Mouse (Mus musculus): ENCODE data around the gene Sh3glb2.

Sh3glb2 gene

DNA sequence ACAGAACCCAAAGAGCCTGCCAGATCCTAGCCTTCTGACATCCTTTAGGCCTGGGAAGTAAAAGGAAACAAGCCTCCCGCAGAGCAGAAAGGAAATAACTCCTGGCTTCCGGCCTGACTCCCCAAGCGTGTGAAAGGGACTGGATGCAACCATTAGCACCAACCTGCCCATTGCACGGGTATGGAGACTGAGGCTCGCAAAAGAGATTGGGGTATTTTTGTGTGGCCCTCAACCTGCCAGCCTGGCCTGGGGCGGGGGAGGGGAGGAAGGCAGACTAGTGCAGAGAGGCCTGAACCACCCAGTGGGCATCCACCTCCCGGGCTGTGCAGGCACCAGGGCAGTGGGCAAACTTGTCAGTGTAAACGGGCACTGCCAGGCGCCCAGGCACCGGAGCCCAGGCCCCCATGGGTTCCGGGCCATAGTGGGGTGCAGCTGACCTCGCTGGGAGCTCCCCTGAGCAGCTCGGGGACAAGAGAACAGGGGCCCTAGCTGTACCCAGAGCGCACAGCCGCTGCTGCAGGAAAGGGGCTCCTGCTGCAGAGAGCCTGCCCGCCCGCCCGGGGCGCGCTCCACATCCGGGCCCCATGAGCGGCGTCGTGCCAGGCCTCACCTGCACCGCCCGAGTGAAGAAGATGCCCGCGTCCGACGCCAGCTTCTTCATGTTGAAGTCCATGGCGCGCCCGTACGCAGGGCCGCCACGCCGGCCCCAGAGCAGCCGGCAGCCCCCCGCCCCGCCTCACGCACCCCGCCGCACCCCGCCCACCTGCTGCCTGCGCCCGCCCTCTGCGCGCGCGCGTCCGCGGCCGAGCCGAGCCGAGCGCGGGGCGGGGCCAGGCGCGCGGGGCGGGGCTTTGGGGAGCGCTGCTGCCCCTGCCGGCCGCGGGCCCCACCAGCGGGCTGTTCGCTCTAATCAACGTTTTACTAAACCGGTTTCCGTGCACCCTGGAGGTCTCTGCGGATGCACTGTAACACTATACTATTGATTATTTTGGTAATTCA is at the start of gene Sh3glb2:
Gene Sh3glb2 (minus strand): TSS at position 805 of the 999 bp plus-strand sequence.
- DNase-seq (ENCODE audit: low spot score), result peak; percentile 83

DNA sequence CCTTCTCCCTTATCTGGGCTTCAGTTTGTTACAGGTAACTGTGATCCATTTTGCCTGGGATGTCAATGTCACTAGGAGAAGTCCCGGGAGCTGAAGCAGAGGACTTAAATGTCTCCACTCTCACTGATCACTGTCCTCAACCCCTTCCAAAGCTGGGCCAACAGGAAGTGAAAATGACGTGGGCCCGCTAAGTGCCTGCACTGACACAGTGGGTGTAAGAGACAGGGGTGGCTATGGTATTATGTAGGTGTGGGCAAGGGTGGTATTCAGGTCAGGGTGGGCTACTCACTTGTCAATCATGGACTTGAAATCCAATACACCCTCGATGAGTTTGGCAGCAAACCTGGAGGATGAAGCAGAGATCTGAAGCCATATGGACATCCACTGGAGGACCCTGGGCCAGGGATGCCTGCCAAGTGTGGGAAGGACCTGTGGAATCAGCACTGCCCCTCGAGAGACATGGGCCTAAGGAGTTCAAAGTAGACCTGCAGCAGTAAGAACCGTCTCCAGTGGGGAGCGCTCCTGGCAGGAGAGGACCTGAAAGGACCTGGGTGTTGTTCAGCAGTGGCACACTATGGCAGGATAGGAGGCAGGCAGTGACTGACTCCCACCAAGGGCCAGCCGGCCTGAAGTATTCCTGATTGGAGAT is 49.4 kb upstream of the Sh3glb2 start:
- DNase-seq (ENCODE audit: low spot score), result no peak

DNA sequence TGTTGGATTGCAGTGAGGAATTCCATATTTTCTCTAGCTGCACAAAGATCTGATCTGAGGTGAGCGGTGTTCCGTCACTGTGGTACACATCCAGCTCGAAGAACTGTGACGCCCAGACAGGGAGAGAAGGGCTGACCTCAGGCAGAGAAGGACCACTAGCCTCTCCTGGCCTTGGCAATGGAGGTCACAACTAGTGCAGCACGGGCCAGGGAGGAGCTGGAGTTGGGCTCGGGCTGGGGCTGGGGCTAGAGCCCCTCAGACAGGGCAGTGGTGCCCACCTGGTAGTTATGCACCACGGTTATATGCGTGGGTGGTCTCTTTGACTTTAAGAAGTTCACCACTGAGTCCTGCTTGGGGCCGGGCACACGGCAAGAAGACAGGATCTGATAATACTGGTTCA is 48.6 kb upstream of the Sh3glb2 start:
- DNase-seq (ENCODE audit: low spot score), result no peak

DNA sequence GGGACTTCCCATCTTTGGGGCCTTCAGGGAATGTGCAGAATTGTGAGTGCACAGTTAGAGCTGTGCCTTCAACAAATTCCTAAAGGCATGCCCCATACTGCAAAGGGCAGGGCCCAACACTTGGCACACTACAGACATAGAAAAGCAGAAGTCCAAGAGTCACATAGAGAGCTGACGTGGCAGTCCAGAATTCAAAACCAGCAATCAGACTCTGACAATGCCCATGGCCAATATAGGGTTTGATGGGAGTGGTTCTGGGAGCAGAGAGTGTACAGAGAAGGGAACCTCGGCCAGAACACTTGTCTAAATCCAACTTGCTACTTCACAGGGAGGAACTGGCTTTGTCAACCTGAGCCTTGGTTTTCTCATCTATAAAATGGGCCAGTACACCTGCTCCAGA is 48.1 kb upstream of the Sh3glb2 start:
- no peak for DNase-seq (ENCODE audit: low spot score)

DNA sequence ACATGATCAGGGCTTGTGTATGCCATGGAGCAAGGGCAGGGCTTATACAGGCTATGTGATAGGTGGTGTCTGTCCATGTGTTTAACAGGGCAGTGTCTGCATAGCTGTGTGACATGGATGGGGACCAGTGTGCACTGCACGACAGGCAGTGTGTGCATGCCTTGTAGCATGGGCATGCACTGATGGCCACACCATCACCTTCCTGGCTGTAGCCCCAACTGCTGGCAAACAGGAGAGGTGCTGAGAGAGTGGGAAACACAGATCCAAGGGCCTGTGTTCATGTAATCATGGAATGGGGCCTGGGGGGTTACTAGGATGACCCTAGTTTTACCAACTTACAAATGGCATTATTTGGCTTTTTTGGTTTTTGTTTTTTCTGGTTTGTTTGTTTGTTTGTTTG is 44.7 kb upstream of the Sh3glb2 start:
- no peak for DNase-seq (ENCODE audit: low spot score)

DNA sequence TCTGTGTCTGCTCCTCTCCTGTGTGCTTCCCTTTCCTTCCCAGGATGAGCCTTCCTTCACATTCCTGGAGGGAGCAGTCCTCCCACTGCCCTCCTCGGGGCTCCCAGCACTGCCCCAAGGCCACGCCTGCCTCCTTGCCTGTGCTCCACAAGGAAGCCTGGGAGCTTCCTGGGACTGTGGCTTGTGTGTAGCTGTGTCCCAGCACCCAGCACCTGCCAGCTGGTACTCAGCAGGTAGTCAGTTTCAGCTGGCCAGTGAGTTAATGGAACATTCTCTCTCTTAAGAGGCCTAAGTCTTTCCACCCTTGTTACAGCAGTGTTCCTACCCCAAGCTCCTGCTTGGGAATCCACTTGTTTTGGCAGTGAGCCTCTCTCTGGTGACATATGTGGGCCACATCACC is 43.7 kb upstream of the Sh3glb2 start:
- no peak for DNase-seq (ENCODE audit: low spot score)

DNA sequence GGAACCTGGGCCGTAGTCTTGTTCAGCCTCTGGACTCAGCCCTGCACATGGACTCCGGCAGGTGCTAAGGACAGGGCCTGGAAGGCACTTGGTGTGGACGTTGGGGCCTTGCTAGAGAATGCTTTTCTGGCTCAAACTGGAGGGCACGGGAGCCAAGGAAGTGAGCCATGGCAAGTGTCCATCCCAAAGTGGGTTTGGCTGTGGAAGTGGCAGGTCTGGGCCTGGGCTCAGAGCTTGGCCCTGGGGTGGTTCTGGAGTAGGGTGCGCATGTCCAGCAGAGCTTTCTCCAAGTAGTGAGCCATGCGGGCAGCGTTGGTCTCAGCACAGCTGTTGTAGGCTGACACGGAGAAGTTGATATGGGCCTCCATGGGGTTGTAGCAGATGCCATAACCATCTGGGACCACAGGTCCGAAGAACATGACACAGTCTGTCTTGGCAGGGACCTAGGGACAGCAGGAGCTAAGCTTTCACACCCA is 43.3 kb upstream of the Sh3glb2 start:
- DNase-seq (ENCODE audit: low spot score), result no peak

DNA sequence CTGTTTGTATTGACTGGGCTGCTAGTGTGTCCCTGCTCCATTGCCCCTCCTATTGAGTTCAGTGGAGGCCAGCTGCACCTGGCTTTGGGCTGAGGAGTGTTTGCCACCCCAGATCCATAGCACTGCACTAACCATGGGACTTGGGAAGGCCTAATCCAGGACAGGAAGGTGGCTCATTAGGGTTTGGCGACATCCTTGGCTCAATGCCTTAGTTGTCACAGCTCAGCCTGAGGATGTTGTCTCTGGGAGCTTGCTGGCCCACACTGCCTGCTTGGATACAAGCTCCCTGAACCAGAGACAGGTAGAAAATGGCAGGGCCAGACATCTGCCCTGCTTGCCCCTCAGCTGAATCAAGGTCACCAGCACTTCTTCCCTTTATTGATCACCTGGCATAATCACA is 42.4 kb upstream of the Sh3glb2 start:
- DNase-seq (ENCODE audit: low spot score), result no peak

DNA sequence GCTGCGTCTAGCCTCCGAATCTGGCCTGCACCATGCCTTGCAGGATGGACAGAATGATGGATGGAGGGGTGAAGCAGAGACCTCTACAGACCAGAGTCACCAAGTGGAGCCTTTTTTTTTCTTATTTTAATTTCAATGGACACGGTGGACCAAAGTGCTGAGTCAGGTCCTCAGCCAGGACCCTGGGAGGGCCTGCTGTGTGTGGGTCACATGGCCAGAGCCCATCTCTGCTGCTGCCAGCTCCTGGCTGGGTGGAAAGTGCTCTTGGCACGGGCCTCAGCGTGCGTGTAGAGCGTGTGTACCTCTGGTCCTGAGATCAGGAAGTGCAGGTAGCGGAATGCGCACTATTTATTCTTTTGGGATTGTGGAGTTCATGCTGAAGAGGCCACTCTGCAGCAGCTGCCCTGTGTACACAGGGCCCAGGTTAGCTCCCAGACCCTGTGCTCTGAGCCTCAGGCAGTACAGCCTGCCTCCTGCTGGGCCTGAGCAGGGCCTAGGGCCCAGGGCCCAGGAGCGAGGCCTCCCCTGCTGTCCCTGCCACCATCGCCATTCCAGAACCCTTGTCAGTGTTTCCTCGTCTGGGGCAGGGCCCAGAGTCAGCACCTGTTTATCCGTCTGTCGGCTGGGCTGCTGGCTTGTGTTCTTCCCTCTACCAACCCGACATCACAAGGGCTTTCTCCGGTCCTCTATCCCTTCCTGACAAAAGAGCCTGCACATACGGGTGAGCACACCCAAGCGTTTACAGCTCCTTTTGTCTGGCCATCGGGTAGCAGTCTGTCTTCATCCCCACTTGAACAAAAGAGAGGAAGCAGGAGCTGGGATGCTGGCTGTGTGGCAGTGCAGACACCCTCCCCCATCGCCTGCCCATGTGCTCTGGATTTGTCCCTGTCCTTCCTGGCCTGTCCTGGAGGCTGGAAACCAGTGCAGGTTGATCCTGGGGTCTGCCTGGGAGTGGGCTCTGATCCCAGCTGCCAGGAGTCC is 40.3 kb upstream of the Sh3glb2 start:
- no peak for DNase-seq (ENCODE audit: low spot score)

DNA sequence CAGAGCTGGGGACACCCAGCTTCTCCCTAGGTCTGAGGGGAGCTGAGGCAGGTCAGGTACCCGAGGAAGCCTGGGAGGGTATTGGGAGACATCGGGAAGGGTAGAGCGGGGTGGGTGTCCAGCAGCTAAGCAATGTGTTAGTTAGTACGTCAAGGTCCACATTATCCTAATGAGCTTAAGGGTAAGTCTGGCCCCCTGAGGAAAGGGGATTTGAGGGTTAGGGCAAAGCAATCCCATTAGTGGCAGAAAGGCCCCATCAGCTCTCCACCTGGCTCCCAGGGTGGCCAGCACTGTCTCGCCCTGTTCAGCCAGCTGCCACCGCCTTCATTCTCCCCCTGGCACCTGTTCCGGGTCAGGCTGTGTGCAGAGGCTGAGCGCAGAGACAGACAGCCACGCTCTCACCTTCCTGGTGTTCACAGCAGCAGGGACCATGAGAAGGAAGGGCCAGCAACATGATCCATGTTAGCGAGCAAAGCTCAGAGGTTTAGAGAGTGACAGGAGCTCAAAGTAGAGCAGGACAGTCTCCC is 38.9 kb upstream of the Sh3glb2 start:
- no peak for DNase-seq (ENCODE audit: low spot score)

DNA sequence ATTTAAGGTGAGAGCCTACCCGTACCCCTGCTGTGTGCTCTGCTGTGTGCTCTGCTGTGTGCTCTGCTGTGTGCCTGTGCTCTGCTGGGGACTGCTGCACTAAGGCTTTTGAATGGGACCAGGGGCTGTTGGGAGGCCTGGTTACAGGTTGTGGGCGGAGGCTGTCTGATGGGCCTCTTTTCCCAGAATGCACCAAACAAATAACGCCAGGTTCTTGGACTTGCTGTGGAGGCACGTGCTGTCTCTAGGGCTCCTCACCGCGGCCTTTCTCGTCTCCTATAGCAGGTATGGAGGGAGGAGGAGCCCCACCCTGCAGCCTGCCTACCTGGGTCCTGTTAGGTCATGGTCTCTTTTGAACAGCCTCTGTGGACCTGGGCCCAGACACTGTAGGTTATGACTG is 37.1 kb upstream of the Sh3glb2 start:
- DNase-seq (ENCODE audit: low spot score), result no peak

DNA sequence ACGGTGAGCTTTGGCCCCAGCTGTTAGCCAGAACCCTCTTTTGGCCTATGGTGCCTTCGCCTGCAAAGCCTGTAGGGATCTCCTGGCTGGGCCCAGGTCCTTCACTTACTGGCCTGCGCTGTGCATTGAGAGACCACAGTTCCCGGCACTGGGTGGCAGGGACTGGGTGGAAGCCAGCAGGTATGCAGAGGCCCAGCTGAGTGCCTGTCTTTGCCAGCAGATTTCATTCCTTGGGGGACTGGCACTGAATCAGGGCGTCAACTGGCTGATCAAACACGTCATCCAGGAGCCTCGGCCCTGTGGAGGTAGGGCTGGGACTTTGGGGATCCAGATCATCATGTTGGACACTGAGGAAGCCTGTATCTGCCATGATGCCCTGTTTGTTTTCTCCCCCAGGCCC is 36.6 kb upstream of the Sh3glb2 start:
- DNase-seq (ENCODE audit: low spot score), result no peak

DNA sequence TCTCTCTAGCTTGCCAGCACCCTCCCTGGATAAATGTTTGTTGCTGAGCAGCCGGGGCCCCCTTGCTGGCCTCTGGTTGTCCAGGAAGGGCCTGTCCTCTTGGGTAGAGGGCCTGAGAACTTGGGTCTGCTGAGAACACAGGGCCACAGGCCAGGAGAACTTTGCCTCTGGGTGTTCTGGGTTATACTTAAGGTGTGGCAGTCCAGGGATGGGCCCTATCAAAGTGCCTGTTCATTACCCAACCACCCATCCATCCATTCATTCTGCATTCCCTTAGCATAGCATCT is 34.2 kb upstream of the Sh3glb2 start:
- no peak for DNase-seq (ENCODE audit: low spot score)

DNA sequence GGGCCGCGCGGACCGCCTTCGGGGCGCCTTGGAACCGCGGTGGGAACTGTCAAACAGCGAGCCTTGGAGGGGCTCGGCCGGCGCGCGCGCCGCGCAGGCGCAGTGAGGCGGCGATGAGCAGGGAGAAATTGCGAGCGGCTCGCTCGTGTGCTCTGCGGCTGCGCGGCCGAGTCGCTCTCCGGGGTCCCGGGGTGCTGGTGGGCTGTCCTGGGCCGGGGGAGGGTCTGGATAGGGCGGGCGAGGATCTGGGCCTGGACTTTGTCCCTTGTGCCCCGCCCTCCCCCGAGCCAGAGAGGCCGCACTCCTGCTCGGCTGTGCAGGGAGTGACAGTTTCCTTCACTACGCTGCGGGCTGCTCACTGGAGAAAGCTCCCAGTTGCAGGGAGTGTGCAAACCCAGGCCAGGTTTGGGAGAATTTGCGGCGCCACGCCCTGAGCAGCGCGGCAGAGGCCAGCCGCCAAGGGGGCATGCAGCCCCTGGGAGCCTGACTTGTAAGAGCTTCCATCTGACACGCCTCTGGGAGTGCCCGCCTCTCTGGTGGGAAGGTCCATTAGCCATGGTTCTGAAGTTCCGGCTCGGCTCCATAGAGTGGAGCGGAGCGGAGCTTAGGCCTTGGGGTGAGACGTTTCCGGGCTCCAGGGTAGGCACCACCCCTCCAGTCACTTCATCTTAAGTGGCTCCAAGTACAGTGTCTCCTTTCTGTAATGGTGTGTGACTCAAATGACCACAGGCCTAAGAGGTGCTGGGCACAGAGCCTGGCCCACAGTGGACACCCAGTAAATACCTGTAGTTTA is 33.6 kb upstream of the Sh3glb2 start:
- peak; percentile 66 for DNase-seq (ENCODE audit: low spot score)

DNA sequence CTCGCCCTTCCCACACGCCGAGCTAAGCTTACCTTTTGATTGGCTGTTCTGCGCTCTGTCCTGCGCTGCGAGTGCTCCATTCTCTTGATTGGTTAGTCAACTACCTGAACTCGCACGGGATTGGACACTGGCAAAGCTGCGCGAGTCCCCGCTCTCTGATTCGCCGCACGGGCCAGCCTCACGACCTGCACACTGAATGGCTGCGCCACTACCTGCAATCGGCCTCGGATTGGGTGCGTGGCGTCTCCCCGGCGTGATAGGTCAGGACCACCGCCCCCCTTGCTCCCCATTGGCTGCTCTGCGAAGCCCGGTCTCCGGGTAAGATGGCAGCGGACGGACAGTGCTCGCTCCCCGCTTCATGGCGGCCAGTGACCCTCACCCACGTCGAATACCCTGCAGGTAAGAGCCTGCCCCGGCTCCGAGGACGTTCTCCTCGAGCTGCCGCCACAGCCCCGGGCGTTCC is 33.0 kb upstream of the Sh3glb2 start, which contains the start of gene Dolpp1:
Gene Dolpp1 (plus strand): TSS at position 141 of the 463 bp plus-strand sequence.
- DNase-seq (ENCODE audit: low spot score), result peak; percentile 100

DNA sequence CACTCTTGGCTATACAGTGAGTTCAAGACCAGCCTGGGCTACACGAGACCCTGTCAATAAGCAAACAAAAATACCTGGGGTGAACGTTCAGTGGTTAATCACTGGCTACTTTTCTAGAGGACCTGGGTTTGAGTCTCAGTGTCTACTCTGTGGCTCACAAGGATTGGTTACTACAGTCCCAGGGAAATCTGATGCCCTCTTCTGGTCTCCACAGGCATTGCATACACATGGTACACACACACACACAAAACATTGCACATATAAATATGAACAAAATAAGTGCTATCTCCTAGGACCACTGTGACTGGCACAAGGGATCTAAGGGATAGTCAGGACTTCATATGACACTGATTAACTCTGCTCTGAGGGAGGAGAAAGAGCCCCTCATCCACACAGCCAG is 29.9 kb upstream of the Sh3glb2 start:
- no peak for DNase-seq (ENCODE audit: low spot score)

DNA sequence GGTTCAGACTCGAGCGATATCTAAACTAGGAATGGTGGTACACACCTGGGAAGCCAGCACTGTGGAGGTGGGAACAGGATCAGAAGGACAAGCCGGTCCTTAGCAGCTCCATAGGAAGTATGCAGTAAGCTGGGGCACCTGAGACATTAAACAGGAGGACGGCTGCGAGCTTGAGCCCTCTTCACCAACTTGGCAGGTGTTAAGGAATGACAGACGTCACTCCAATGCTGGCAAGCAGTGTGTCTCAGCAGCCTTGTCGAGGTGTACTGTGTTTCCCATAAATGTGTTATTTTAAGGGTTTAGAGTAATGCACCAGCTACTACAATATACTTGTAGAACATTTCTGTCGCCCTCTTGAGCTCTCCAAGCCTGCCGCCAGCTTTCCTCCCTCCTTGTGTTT is 27.8 kb upstream of the Sh3glb2 start:
- no peak for DNase-seq (ENCODE audit: low spot score)

DNA sequence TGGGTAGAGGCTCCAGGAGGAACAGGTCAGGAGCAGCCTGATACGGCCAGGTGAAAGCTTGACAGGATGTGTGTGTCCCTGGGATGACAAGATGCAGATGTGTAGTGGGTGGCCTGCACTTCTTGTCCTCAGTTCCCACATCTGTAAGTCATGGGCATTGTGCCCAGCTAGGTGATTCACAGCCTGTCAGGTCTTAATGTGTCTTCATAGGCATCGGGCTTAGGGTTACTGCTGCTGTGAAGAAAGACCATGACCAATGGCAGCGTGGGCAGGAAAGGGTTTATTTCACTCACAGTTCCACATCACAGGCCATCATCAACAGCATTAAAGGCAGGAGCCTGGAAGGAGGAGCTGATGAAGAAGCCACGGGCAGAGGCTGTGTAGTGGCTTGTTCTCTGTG is 26.5 kb upstream of the Sh3glb2 start:
- DNase-seq (ENCODE audit: low spot score), result no peak

DNA sequence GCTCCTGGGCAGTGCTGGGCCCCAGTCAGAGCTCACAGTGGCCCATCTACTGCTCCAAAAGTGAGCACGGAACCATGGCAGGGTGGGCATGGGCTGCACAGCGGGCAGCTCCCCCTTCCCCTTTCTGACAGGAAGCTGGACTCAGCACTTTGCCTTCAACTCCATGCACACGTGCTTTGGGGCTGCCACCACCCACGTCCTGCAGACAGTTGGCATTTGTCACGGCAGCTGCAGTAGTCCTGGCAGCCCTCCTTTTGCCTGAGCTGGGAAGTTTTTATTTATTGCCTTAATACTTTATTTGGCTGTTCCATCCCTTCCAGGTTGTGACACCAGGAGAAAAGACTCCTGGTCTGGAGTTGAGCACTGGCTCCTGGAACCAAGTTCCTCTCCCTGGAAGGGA is 25.7 kb upstream of the Sh3glb2 start:
- no peak for DNase-seq (ENCODE audit: low spot score)

DNA sequence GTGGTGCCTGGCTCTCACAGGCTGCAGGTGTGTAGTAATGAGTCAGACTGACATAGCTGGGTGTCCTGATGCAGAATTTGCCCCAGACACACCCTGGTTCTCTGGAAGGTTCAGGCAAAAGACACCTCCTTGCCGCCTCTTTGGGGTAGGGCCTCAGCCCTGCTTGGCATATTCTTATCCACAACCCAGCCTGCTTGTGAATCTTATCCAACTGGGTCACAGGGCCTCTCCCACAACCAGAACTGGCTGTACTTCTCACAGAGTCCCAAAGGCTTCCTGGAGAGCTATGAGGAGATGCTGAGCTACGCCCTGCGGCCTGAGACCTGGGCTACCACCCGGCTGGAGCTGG is 22.2 kb upstream of the Sh3glb2 start:
- no peak for DNase-seq (ENCODE audit: low spot score)

All from testis, postnatal 14 days (tissue).